Mouse (Mus musculus): ENCODE data around the gene Spint4.

Gene Spint4

GRCm38 (mm10) chr2:164731719-164732118 is 33.4 kb downstream of the Spint4 start:
- DNase-seq (ENCODE audit: low spot score in 2 of 2): no peak

GRCm38 (mm10) chr2:164733259-164733658 is 35.0 kb downstream of the Spint4 start:
- no peak for DNase-seq (ENCODE audit: low spot score in 2 of 2)

- DNase-seq (ENCODE audit: low spot score in 2 of 2): no peak
Measured at GRCm38 (mm10) chr2:164734839-164735238, 36.5 kb downstream of the Spint4 start.

- no peak for DNase-seq (ENCODE audit: low spot score in 2 of 2)
Measured at GRCm38 (mm10) chr2:164735446-164735845, 37.1 kb downstream of the Spint4 start.

GRCm38 (mm10) chr2:164737377-164738090 is 39.2 kb downstream of the Spint4 start:
- no peak for DNase-seq (ENCODE audit: low spot score in 2 of 2)

- no peak for DNase-seq (ENCODE audit: low spot score in 2 of 2)
Measured at GRCm38 (mm10) chr2:164739876-164740275, 41.6 kb downstream of the Spint4 start.

GRCm38 (mm10) chr2:164744987-164745386 is 46.7 kb downstream of the Spint4 start:
- no peak for DNase-seq (ENCODE audit: low spot score in 2 of 2)

- DNase-seq (ENCODE audit: low spot score in 2 of 2): peak; percentile 89 to 94
Measured at GRCm38 (mm10) chr2:164745843-164746479, 47.7 kb downstream of the Spint4 start, which contains the start of the genes Wfdc3 and Dnttip1. Wfdc3 (minus strand) TSS chr2:164745931. Dnttip1 (plus strand) TSS chr2:164745983.

GRCm38 (mm10) chr2:164746693-164747092 is 48.4 kb downstream of the Spint4 start:
- DNase-seq (ENCODE audit: low spot score in 2 of 2): no peak

GRCm38 (mm10) chr2:164748191-164748590 is 49.9 kb downstream of the Spint4 start:
- no peak for DNase-seq (ENCODE audit: low spot score in 2 of 2)

- no peak for DNase-seq (ENCODE audit: low spot score in 2 of 2)
Measured at GRCm38 (mm10) chr2:164748991-164749390, 50.7 kb downstream of the Spint4 start.

Measured in urinary bladder, postnatal 4 days (tissue).